Mouse (Mus musculus) B cell, adult 2 months (primary cell): ENCODE data around the gene Wbp1l.

Experiments
- DNase-seq, 2 experiments: peaks; one replicate each; pipeline ENCODE4 v3.0.0; 2022

The Wbp1l gene

DNA sequence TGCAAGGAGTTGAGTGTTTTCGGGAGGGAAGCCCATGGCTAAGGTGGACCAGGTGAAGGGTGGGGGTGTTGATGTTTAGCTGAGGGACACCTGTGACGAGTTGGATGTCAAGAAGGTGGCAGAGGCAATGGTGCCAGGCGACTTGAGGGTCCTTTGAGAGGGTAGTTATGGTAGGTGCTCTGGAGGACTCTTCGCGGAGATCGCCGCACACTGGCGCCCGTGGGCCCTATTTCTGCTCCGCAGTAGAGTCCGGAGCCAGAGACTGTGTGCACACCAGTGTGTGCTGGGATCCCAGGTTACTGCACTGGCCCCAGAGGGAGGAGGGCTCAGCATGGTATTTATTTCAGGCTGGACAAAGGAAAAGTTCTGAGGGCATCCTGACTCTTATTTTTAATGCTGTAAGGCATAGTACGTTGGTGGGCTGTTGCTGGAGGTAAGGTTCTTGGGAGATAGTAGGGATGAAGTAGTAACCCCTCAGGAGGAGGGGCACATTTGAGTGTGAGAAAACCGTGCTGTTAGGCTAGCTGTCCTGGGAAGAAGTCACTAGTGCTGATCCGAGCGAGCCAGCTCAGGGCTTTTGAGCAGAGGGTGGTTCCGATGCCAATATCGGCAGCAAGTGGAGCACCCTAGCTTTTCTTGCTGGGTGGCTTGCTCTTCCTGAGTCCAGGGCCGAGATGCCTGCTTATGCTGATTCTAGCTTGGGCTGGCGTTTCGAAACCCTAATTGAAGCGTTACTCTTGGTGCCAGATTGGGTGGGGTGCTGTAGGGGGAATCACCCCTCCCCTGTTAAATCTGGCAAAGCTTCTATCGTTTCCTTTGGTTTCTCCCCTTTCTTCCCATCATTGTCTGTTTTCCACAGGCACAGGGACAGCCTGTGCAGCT lies 732 bp downstream of the Wbp1l start:
- DNase-seq = peak in 1 of 2 experiments; percentile 8

DNA sequence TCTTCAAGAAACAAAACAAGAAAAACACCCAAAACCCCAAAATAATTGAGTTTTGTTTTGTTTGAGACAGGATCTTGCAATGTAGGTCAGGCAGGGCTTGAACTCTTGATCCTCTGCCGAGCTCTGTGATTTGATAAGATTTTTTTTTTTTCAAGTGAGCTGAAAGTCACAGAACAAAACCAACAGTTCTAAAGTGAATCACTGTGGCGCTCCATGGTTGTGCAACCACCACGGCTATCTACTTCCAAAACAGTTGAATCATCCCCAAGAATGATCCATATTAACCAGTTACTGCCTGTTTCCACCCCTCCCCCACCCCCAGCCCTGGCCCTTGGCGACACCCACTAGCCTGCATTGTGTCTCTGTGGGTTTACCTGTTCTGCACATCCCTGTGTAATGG lies 1.5 kb downstream of the Wbp1l start:
- DNase-seq = no peak

DNA sequence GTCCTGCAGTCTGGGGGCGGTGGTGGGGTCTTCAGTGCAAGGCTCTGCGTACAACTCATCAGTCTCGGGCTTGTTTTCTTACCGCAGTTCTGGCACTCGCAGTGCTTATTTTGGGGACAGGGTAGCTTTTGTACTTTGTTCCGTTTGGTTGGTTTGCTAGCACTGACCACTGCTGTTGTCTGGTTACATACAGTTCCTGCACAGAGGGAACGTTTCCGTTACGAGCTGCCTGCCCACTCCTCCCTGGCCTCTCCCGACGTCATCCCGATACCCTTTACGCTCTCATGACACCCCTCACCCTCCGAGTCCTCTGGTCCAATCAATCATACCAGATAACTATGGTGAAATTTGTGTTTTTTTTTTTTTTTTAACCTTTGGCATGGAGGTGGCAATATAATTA lies 2.6 kb downstream of the Wbp1l start:
- DNase-seq = no peak

DNA sequence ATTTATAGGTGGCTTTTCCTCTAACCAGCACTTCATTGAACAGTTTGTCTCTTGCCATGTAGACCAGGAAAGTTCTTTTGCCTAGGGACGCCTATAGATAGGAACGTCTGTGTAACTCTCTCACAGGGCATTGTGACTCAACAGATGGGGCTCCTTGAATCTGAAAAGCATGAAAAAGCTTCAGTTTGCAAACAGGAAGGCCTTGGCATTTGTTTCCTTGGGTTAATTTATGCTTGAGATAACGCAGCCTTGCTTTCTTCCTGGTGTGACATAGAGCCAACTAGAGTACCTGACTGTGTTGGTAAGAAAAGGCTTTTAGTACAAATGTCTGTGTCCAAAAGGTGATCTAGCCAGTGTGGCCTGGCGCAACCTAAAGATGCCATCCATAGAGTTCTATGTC lies 3.5 kb downstream of the Wbp1l start:
- no peak for DNase-seq

DNA sequence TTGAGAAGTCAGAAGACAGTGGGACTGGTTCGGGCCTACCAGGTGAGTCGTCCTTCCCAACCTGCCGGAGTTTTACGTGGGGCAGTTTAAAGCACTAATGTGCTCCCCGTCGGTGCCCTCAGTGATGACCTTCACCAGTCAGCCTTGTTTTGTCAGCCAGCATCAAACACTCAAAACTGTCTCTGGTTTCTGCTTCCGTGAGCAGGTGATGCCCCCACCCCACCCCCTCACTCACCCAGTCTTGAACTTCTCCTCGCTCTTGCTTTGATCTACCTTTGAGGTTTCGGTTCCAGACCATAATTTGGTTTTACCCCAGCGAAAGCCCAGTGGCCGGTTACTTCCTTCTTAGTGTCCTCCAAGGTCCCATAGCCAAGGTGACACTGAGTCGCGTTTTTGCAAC lies 7.8 kb downstream of the Wbp1l start:
- no peak for DNase-seq

DNA sequence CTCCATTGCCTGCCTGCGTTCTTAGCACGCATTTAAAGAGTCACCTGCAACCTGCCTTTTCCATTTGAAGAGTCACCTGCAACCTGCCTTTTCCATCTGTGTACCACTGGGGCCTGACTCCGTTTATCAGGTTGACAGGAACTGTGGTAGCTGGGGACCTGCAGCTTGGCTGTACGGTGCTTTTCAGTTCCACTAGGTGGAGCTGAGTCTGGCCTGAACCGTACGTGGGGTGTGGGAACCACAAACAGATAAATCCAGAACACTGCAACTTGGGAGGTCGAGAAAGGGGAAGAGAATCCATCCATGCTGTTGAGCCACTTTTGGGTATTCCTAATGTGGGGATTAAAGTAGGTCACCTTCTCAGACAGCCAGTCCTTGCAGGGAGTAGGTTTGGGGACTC lies 8.5 kb downstream of the Wbp1l start:
- peak in 1 of 2 experiments; percentile 21 for DNase-seq

DNA sequence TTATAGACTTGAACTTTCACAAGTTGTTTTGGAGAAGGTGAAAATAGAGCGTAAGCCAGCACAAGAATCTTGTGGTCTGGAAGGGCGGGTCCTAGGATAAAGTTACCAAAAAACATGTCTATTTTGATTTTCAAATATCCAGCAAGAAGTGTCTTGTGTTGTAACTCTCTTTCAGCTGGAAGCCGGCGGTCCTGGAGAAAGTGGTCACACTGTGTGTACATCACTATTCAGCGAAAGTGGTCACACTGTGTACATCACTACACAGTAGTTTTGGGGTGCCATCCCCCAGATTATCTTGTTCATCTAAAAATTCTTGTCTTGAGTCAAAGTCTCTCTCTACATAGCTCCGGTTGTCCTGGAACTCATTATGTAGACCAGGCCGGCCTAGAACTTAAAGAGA lies 9.3 kb downstream of the Wbp1l start:
- DNase-seq = no peak

DNA sequence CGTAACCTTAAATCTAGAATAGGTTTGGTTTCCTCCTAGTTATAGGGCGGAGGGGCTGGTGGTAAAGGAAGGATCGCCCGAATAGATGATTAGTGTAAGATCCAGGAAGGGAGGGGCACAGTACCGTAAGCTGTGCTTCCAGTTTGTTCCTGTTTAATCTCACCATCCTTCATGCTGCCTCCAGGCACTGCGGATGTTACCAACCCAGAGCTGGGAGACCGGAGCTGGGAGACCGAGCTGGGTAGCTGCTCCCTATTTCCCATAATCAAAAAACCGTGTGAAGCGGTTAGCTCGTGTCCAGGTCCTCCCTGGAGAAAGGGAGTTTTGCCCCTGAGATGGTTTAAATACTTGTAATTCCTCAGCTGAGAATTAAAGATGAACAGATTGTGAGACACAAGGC lies 17.5 kb downstream of the Wbp1l start:
- no peak for DNase-seq

DNA sequence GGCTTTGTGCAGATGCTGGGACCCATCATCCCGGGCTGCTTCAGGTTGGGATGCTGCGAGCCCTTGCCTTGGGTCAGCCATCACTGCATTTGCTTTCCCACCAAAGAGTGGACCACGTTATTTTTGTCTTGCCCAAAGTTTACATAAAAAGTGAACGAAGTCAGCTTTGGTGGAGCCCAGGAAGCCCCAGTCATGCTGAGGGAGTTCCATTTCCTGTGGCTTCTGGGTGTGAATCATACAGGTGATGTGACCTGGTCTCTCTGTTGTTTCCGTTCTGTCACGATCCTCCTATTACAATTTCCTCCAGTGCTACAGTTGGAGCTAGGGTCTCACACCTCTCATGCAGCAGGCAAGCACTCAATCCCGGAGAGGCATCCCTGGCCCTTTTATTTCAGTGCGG lies 18.5 kb downstream of the Wbp1l start:
- no peak for DNase-seq

DNA sequence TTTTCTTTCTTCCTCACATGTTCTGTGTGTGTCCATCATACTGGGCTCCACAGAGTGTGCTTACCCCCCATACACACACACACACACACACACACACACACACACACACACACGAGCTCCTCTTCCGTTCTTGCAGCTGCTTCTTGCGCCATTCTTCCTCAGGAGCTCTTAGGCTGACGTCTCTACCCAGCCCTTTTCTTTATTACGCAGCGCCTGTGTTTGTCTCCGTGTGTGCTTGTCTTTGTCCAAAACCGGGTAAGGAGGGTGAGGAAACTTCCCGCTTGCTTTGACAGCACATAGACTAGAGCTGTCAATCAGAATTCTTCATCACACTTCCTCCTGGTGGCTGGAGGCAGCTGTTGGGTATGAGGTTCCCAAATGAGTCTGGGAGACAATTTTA lies 19.4 kb downstream of the Wbp1l start:
- no peak for DNase-seq

DNA sequence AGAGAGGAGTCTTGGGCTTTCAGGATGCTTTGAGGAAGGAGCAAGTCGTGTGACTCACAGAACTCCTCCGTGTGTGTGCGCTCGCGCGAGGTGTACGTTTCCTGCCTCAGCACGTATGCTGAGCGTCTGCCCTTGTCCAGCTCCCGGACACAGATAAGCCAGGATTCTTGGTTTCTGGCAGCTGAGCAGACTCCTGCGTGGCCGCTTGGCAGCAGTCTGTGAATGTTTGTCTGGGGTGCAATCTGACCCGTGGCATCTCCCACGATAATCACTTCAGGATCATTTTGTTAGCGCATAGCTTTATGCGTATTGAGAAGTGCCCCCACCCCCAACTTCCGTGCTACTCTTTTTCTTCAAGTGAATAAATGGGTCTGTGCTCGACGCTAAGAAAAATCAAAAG lies 20.1 kb downstream of the Wbp1l start:
- no peak for DNase-seq

DNA sequence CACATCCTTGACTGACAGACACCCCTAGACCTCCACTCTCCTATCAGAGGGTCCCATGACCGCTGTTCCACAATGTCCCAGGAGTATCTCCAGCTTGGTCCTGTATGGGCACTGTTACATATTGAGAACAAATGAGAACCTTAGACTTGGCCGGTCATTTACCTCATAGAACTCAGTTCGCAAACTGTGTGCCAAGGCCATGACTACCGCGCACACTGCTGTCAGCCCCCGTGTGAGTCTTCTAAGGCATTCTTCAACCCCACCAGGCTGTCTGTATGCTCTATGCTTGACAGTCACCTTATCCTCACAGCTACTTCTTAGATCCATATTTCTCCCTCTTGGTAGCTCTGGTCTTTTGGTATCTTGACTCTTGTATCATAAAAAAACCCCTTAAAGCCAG lies 20.6 kb downstream of the Wbp1l start:
- DNase-seq = no peak

DNA sequence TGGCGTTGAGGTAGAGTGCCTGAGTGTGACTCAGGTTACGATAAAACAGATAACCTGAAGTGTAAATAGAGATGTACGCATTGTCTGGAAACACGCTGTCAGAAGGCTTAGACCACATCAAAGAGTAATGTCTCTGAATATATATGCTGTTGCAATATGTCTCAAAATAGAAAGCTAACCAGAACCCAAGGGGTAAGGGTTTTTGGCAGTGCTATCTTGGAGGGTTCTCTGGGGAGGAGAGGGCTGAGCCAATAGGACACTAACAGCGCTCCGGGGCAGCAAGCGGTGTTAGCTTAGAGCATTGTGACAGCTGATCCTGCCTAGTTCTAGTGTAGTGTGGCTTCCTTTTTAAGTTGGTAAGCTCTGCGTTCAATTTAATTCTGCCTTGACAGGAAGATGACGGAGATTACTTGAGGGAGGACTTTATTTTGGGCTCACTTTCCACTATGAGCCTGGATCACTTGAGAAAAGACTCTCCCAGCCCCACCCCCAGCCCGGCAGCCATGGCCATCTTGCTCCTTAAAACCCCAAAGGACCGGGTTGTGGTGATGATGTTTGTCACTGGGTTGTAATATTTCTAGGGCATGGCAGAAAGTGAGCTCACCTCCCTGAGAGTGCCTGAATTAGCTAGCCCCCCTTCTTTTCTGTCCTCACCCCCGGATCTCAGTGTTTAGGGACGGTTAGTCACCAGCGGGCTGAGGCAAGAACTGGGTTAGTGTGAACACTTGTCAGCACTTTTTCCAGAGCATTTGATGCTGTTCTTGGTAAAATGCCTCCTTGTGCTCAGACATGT lies 21.3 kb downstream of the Wbp1l start:
- DNase-seq = no peak

DNA sequence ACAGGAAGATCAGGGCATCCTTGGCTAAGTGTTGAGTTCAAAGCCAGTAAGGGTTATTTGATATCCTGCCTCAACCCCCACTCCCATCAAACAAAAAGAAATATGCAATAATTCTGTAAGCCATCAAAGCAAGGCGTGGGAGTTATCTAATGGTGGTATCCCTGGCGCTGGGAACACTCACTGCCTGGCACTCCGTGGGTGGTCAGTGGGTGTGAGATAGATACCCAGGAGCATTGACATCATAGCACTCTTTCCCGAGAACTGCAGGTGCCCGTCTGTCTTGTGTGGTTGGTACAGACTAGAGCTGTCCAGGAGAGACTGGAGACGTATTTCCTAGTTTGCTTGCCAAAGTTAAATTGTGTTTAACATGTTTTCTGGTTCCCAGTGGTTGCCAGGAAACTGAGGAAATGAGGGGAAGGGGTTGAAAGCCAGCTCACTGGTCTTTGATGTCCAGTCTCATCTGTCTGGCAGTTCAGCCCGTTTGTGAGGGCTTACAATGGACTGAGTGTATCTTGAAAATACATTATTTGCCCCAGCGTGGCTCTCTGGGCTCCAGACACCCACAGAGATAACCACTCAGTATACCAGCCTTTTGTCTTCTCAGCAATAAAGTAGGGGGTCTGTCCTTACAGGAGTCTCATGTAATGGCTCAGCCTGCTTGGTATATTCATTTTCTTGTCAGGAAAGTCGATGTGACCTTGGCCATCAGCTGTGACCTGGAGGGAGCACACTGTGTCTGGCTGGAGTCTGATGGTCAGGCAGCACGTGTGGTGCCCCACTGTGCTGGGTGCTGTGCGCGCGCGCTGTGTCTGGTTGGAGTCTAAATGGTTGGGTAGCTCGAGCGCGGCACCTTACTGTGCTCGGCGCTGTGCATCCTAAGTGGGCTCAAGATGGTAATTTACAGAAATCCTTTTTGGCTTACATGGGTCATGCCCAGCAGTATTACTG lies 22.6 kb downstream of the Wbp1l start:
- DNase-seq = no peak

DNA sequence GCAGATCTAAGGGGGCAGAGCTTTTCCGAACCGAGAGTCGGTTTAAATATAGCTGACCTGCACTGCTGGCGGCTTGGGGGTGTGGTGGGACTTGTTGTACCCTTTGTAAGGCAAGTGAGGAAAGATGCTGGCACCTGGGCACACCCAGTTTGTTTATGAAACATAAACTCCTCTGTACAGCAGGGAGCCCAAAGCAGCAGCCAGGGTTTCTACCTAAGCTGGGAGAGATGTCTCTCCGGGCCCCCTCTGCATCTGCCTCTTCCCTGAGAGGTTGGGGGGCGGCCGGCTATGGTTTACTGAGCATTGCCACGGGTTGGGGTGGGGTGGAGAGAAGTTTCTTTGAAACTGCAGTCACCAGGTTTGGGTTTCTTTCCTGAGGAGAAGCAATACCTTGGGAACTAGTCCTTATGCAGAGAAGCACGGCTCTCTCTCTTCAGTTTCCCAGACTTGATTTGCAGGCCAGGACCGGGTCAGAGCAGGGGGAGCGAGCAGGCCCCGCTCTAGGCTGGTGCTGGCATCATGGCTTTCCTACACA lies 23.8 kb downstream of the Wbp1l start:
- no peak for DNase-seq

DNA sequence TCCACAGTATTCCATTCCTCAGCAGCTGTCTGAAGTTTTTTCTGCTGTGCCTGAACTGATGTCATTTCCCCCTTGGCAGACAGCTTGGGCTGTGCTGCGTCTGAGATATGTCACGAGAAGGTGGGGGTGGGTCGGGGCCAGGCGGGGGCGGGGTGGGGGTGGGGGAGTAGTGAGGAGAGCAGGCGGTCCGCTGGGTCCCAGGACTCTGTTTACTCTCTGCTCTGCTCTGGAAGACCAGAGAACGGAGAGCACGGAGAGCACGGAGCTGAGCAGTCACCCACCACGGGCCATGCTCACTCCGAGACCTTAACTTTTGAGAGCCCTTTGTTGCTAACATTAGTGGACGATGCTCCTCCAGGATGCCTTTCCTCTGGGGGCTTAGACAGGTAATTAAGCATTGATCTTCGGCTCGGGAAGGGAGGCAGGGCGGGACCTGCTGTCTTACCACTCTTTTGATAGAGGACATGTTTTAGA lies 24.3 kb downstream of the Wbp1l start:
- no peak for DNase-seq

DNA sequence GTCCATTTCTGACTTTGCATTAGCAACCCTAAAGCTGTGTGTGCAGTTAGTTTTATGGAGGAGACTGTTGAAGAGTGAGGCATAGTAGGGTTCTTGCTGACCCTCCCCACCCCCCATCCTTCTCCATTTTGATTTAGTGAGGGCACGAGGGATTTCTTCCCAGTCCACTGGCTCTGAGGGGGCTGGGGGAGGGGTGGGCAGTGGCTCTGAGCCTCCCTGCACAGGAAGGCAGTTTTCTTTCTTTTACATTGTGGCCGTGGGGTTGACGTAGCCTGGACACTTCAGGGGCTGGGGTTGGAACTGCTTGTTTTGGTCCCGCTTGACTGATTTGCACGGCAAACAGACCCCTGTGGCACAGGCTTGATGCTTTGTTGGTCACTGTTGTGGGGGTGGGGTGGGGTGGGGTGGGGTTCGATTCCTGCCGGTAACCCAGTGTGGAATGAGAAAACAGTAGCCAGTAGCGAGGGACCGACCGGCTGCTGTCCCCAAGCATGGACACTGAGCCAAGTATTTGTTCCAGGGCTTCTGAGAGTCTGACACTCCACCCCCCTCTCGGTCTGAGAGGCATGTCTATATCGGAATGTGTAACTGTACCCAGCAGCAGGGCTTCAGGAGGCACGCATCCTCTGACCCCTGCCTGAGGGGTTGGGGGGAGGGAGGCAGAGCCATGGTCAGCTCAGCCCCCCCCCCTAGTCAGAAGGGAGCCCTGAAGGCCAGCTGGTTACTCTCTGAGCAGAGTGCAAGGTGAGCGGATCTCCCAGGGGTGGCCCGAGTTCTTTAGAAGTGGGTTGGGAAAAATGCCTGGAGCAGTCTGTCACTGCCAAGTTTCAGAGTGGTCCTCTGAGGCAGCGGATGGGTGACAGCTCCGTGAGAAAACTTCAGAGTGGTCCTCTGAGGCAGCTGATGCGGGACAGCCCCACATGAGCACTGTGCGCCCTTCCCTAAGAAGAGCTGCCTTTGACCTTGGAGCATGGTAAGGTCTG lies 25.2 kb downstream of the Wbp1l start:
- DNase-seq = no peak

DNA sequence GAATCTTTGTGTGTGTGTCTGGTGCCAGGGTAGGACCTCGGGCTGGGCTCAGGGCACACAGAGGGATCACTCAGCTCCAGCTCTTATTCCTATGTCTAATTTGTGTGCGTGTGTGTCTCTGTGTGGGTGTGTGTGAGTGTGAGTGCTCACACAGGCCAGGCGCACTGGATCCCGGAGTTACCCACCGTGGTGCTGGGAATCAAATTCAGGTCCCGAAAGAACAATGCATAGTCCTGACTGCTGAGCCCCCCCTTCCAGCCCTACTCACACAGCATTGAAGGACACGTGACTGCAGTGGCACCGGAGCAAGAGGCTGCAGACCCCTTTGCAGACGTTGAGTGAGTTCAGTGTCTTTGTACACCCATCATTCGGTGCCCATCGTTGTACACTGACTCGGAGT lies 26.1 kb downstream of the Wbp1l start:
- DNase-seq = no peak

DNA sequence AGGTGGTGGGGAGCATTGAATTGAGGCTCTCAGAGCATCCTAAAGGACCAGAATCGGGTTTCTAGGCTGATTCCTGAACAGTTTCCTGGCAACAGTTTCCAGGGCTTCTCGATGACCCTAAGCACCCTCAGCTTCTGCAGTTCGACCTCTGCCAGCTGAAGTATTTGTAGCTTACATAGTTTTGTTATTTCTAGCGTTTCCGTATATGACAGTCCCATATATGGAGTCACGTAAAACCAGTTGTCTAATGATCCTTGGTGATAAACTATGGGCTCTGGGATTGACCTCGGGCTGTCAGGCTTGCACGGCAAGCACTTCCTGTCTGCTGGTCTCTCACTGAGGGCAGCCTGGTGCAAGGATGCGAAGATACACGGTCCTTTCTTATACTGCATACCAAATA lies 26.6 kb downstream of the Wbp1l start:
- DNase-seq = no peak

DNA sequence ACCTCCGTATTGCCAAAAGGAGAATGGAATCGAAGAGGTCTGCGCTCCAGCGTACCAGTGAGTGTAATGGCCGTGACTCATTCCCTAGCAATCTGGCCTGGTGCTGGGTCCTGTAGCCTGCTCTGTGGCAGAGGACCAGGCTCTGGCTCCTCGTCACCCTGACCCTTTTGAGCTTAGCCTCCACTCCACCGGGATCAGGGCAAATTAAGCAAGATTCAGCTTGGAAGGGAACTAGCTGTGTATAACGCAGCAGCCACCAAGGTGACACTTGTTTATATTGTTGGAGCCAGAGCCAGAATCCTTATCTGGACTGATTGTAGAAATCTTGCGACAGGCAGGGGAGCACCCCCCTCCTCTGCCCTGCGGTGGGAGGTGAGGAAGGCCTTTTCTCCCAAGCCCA lies 29.5 kb downstream of the Wbp1l start:
- DNase-seq = no peak

DNA sequence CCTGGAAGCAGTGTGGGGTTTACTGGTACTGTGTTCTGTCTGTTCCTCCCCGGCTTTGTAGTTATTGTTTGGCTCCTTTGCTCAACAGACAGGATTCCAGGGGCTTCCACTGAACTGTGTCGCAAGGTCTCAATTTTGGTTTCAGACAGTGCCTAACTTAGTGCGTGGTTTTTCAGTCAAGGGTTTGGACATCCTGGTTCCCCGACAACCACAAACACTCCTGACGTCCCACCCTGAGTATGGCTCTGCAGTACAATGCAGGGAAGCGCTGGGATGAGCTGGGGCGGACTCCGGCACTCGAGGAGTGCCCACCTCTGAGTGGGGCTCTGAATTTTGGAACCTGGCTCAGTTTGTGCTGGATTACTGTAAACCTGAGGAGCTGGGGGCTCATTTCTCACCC lies 30.9 kb downstream of the Wbp1l start:
- no peak for DNase-seq

DNA sequence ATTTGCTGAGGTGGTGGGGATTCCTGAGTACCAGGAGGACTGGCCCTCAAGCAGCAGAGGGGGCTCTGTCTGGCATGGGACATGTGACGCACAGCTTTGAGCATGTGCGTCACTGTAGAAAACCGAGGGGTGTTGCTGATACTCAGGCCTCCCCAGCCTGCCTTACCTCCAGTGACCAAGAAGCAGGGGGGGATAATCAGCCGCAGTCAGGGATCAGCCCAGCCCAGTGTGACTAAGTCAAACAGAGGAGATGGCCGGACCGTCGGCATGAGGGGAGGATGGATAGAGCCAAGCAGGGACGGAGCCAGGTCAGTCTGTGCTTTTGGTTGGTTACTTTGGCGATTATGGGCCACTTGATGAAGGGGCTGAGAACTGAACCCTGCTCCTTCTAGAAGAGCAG lies 32.8 kb downstream of the Wbp1l start:
- no peak for DNase-seq
